In the genomic region with DNA sequence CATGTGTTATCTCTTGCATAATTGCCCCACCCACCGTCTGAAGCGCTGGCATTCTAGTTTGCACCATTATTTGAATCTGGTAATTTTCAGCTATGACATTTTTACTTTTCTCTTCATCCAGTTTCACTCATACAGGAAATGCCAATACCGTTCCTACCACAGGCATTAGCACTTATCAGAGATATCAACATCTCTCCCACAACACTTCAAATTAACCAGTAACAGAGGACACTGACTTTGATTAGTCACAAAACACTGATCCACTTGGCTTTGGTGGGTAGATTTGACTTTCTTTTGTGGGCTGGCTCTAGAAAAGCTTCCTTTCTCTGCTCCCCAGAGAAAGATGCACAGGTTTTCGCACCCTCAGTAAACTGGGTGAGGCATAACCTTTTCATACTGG, we compare ENCODE assay signal across 8 mouse cellular contexts. TPM values are rescaled to one million over a fixed set of nuclear protein-coding genes. Genes with fewer than 3 reads are reported as not detected.
A peak's percentile ranks its signal among the peaks of the same experiment; 100 is the strongest.
DNase-seq lines count a peak whose midpoint lies in the region; ATAC-seq lines count a peak whose summit lies in the region.

No protein-coding gene starts in this region.

- H3K9ac ChIP-seq in heart, embryonic 13.5 days, result no peak overlapping the region
- no peak overlapping the region for H3K9ac ChIP-seq in hindbrain, embryonic 14.5 days
- H3K9ac ChIP-seq in midbrain, embryonic 11.5 days (ENCODE audit: low read length), result no peak overlapping the region

- peaks cover 19% of the 10 kb centered on the region for H3K4me1 ChIP-seq in heart, embryonic 13.5 days
- peaks cover 5% of the 10 kb centered on the region; the same call in 1 of the 2 replicates for H3K4me1 ChIP-seq in hindbrain, embryonic 14.5 days (replicated peaks; ENCODE audit: control insufficient read depth, insufficient read depth, low read length)
- peaks cover 7% of the 10 kb centered on the region for H3K4me1 ChIP-seq in midbrain, embryonic 11.5 days (ENCODE audit: control insufficient read depth, insufficient read depth, low read length)

- 0 out of 2 replicates have a peak, but pooled peaks cover 4% of the 10 kb centered on the region for H3K27me3 ChIP-seq in heart, embryonic 13.5 days (replicated peaks)
- H3K27me3 ChIP-seq in hindbrain, embryonic 14.5 days (ENCODE audit: control insufficient read depth, insufficient read depth, low read length), result no peaks in the 10 kb centered on the region
- no peaks in the 10 kb centered on the region; the same call in 1 of the 2 replicates for H3K27me3 ChIP-seq in midbrain, embryonic 11.5 days (ENCODE audit: control insufficient read depth, insufficient read depth, low read length)

- H3K27ac ChIP-seq in heart, embryonic 13.5 days (replicated peaks), result no peak overlapping the region
- no peak overlapping the region for H3K27ac ChIP-seq in hindbrain, embryonic 14.5 days
- H3K27ac ChIP-seq in midbrain, embryonic 11.5 days (ENCODE audit: low read depth, low read length), result no peak overlapping the region

- intact Hi-C loops in heart, postnatal 10 days (cut with DNase I), result no loop called here

- no peaks in the 10 kb centered on the region for H3K36me3 ChIP-seq in heart, embryonic 13.5 days
- no peaks in the 10 kb centered on the region for H3K36me3 ChIP-seq in hindbrain, embryonic 14.5 days (replicated peaks; ENCODE audit: control insufficient read depth, insufficient read depth)
- H3K36me3 ChIP-seq in midbrain, embryonic 11.5 days (ENCODE audit: control insufficient read depth, insufficient read depth, low read length), result no peaks in the 10 kb centered on the region

- 51% methylated on average over 4 of the region's 4 CpGs for WGBS in heart, embryonic 13.5 days
- 80% methylated on average over 4 of the region's 4 CpGs for WGBS in hindbrain, embryonic 14.5 days
- WGBS in midbrain, embryonic 11.5 days, result 86% methylated on average over 4 of the region's 4 CpGs

- H3K4me3 ChIP-seq in heart, embryonic 13.5 days, result peak overlapping the region; percentile 69
- no peak overlapping the region for H3K4me3 ChIP-seq in hindbrain, embryonic 14.5 days (replicated peaks; ENCODE audit: low read length)
- H3K4me3 ChIP-seq in midbrain, embryonic 11.5 days (ENCODE audit: low read depth, low read length), result no peak overlapping the region

- DNase-seq in heart, postnatal 10 days, result no peak
- DNase-seq in CD4-positive, CD25-positive, alpha-beta regulatory T cell, adult 2 months (ENCODE audit: low read depth, low spot score), result peak; percentile 68
- no peak for DNase-seq in hindbrain, embryonic 14.5 days (ENCODE audit: low spot score)
- DNase-seq in midbrain, embryonic 11.5 days (ENCODE audit: low spot score, missing footprints), result peak; percentile 72
- no peak for DNase-seq in spleen, postnatal 4 days (ENCODE audit: low spot score in 2 of 2)
- no peak for DNase-seq in cerebellum, adult 11-12 months

- no peak for ATAC-seq in heart, embryonic 13.5 days (ENCODE audit: extremely low read depth, insufficient number of reproducible peaks, low FRiP score, low TSS enrichment)
- no peak for ATAC-seq in hindbrain, embryonic 14.5 days (ENCODE audit: low FRiP score)
- no peak for ATAC-seq in midbrain, embryonic 11.5 days (ENCODE audit: low FRiP score)
- no peak for ATAC-seq in cerebellum, adult (ENCODE audit: insufficient number of reproducible peaks, low FRiP score, low TSS enrichment)

- no peaks in the 10 kb centered on the region for H3K9me3 ChIP-seq in heart, embryonic 13.5 days
- no peaks in the 10 kb centered on the region for H3K9me3 ChIP-seq in hindbrain, embryonic 14.5 days (ENCODE audit: control insufficient read depth, low read length)
- no peaks in the 10 kb centered on the region for H3K9me3 ChIP-seq in midbrain, embryonic 11.5 days (ENCODE audit: control insufficient read depth, low read length)

- peak overlapping the region; percentile 92 for H3K4me2 ChIP-seq in heart, embryonic 13.5 days
- peak overlapping the region; percentile 54; the same call in 1 of the 2 replicates for H3K4me2 ChIP-seq in hindbrain, embryonic 14.5 days (replicated peaks)
- H3K4me2 ChIP-seq in midbrain, embryonic 11.5 days, result peak overlapping the region; percentile 79

RNA-seq across cellular contexts. Expression of a gene that starts 3.7 kb away (rescaled TPM):
- polyA plus RNA-seq in heart, embryonic 13.5 days (2015; fragmentation: Nextera tagmentation; extraction: Ambion mirVana), result 12.0 and 12.2 TPM in 2 replicates
- total RNA-seq in heart, postnatal 10 days (2021), result 10 to 100 TPM; 24.8 to 27.2 TPM
- 36.2 and 36.4 TPM in 2 replicates for polyA plus RNA-seq in hindbrain, embryonic 14.5 days (2014; fragmentation: Nextera tagmentation; extraction: Ambion mirVana)
- 23.1 and 24.0 TPM in 2 replicates for polyA plus RNA-seq in midbrain, embryonic 11.5 days (2014; fragmentation: Nextera tagmentation; extraction: Ambion mirVana)

Comparison
In these comparisons a context has a peak if more than half of its experiments do, and no peak if none do; other contexts are left out.
1. DNase-seq: peak in CD4-positive, CD25-positive, alpha-beta regulatory T cell, adult 2 months (single experiment) and midbrain, embryonic 11.5 days (single experiment); none in heart, postnatal 10 days (0 of 2), hindbrain, embryonic 14.5 days (single experiment), spleen, postnatal 4 days (0 of 2) and cerebellum, adult 11-12 months (single experiment).
2. Peak in every context shown above with its lines, with median percentiles within 50 percentile points of each other: H3K4me2 ChIP-seq.